Mouse (Mus musculus) adrenal gland, adult 8-10 months (tissue): ENCODE measurements around the gene Map4k4. TPM values are rescaled to one million over a fixed set of nuclear protein-coding genes. Genes with fewer than 3 reads are reported as not detected.
A peak's percentile ranks its signal among the peaks of the same experiment; 100 is the strongest.

ENCODE experiments used
- DNase-seq: peaks from one replicate; pipeline ENCODE4 v3.0.0; 2022
- total RNA-seq, 4 experiments: library from RNA; stranded (reverse); gene quantifications; 2 replicates each; pipeline ENCODE4 v1.2.4; 2022

Gene Map4k4
- total RNA-seq, 4 experiments from 2014 or later = 80.9 to 123 (median 104) TPM

DNA sequence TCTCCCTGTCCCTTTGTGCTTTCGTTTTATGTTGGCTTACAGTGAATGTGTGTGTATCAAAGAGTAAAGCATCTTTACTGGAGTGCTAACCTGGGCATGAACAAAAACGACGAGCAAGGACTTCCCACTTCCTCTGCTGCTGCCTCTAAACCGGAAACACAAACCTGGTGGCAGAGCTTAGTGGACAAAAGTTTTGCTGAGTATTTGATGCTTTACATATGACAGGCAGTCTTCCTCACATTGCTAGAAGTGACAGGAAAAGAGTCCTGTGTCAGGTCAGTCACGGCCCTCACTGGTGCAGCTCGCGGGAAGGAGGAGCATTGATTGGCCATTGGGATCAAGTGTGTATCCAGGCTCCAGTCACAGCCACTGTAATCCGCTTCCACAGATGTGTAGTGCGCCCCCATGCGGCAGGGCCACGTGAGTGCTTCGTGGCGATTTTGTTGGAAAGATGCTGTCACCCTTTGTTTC lies 35.7 kb downstream of the Map4k4 start:
- DNase-seq = peak; percentile 87

DNA sequence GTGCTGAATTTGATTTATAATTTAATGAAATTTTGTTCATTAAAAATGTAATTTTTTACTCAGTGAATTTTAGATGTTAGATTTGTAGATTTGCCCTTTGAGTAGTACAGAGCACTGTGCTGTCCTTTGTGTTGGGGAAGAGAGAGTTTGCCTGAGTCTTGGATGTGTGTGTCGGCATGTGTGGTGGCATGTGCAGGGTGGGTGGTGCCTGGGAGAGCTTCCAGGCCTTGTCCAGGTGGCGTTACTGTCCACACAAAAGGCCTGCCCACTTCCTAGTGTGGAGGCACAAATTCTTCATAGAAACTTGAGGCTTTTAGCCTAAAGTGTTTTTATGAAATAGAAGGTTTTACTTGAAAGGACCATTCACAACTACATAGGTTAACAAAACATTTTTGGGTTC lies 36.2 kb downstream of the Map4k4 start:
- DNase-seq = no peak

GRCm38 (mm10) chr1:39937609-39938008 lies 36.9 kb downstream of the Map4k4 start:
- no peak for DNase-seq

DNA sequence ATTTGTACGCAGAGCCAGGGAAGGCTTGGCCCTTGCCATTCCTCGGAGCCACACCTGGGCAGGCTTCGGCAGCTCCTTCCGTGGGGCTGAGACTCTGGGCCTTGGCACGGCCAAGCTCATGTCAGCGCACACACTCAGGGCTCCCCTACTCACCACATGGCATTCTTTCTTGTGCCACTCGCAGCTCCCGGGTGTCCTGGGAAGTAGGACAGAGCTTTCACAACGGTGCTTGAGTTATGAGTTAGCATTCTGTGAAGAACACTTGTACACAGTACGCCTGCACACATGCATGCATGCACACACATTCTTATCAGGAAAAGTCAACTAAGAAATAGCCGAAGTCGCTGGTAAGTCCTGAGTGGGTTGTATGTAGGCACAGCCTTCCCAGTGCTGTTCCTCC lies 38.7 kb downstream of the Map4k4 start:
- DNase-seq = no peak

DNA sequence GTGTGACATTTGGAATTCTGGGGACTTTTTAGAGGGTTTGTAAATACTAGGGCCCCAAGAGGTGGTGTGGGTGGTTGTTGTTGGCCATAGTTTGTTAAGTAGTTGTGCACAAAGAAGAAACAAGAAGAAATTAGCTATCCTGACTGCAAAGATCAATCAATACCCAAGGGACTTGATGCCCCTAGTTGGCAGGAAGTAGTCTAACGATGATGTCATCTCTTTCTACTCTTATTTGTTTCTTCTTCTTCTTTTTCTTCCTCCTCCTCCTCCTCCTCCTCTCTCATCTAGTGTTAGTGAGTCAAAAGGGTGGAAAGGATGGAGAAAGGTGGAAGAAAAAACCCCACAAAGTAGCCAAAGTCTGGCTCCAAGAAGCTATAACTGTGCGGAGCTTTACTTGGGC lies 39.6 kb downstream of the Map4k4 start:
- DNase-seq = no peak

DNA sequence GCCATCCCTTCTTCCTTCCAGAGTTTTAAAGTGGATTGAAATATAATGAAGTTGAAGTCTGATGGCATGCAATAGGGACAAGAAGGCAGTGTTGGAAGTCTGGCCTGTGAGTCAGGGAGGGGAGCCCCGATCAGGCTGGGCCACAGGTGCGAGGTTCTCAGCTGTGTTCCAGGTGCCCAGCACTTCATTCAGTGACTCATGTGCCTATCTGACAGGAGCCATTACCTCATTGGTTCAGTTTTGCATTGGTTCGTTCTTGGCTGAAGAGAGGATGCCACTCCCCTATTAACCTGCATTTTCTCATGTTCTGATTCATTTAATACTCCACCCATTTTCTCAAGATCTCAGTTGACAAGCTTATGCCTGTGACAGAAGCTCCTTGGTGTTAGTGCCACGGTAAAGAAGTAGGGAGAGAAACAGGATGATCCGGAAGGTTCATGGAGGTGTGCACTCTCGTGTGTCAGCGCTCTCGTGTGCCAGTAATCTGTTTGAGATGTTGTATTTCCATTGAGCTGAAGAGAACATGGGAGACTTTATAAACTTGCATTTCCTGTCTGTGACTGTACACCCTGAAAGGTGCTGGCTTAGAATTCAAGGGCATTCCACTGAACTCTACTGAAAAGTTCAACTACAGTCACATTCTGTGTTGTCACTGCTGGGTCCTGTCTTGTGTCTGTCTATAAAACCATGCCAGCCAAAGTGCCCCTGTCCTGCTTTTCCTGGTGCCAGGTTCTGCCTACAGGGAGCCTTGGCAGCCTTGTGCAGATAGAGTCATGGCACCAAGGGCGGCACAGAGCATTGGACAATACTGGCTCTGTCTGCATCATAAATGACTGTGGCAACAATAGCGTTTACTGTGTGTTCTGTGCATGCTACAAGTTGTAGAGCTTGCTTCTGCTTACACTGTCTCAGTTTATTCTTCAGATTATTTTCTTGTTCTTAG lies 40.8 kb downstream of the Map4k4 start:
- peak; percentile 64 for DNase-seq

- DNase-seq = no peak
Measured at GRCm38 (mm10) chr1:39942935-39943334, 42.2 kb downstream of the Map4k4 start.

GRCm38 (mm10) chr1:39944306-39944971 lies 43.7 kb downstream of the Map4k4 start:
- no peak for DNase-seq

GRCm38 (mm10) chr1:39944972-39945323 lies 44.2 kb downstream of the Map4k4 start:
- DNase-seq = no peak

GRCm38 (mm10) chr1:39946391-39946790 lies 45.7 kb downstream of the Map4k4 start:
- DNase-seq = no peak

DNA sequence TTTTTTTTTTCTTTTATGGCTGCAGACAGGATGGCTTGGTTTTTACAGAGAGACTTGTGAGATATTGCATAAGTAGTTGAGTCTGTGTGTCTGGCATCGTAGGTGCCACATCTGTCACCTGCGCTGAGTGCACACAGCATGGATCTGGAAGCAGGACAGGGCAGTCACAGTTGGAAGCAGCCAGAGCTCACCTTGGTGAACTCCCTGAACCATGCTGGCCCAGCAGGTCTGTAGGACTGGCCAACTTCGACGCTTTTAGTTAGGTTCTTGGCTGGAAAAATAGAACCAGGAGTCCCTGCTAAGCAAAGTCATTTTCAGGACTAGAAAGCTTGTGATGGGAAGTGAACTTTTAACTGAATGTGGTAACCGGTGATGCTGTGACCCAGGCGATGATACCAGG lies 46.5 kb downstream of the Map4k4 start:
- DNase-seq = no peak

DNA sequence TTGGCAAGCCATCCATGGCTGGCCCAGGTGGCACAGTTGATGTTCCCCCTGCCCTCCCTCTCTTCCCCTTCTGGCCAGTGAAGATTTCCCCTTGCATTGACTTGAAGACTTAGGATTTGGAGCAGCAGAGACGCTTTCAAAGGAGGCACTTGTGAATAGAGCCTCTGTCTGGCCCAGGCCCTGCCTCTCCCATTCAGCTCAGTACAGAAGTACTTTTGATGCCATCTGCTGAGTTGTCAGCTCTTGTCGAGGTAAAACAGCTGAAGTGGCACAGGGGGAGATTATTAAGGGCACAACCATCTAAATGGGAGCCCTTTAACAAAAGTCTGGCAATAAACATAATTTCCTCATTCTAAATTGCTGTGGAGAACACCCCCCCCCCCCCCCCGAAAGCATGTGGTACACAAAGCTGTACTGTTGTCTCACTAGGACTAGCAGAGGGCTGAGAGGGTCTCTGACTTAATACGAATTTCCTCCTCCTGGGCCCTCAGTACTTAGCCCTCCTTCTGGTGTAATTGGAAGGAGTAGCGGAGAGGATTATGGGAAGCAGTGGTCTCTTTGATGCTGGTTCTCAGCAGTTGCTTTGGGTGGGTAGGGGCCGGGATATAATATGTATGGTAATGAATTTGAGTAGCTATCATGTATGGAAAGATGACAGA lies 47.1 kb downstream of the Map4k4 start:
- DNase-seq = no peak

GRCm38 (mm10) chr1:39949205-39949604 lies 48.5 kb downstream of the Map4k4 start:
- no peak for DNase-seq

GRCm38 (mm10) chr1:39949790-39950462 lies 49.2 kb downstream of the Map4k4 start:
- no peak for DNase-seq

DNA sequence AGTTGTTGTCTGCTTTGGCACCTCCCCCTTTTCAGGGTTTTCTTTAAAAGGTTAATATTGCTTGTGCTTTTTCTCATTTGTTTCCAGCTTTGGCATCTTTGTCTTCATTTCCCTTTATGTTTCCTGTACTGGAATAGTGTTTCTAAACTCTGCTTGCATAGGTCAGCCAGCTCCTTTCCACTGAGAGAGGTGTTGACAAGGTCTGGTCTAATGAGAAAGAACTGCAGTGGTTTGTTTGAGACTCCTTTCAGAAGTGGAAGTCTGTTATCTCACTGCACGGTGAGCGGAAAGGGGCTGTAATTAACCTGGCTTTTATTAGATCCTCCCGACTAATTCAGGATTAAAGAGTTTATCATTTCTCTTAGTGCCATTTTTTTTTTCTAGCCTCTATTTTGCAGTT lies 49.9 kb downstream of the Map4k4 start:
- DNase-seq = no peak

DNA sequence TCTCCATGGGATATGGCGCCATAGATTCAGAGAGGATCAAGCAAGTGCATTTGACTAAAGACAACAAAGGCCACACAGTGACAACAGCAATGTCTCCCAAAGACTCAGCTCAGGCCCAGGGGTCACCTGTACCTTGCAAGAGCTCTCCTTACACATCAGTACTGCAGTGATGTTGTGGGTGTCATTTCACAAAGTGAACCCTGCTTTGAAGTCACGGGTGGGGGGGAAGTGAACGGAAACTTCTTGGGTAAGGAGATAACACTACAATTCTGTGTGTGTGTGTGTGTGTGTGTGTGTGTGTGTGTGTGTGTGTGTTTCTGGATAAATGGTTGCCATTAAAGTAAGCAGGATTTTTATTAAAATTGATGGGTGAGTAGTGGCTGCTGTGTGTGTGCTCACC lies 53.9 kb downstream of the Map4k4 start:
- DNase-seq = no peak

DNA sequence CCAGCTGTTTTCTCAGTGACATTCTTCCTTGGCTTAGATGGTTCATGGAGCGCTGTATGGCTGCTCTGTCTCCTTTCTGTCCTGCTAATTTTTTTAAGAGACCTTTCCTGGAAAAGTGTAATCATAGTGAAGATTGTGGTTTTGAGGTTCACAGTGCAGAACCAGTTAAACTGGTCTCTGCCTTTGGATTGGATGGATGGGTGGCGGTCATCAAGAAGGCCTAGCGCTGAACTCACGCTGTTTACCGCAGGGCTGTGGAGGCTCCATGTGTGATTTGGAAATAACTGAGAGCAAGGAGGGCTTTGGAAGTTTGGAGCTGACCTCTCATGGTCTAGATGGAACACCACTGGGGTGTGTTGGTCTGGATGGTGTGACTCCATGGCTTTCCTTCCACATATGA lies 56.0 kb downstream of the Map4k4 start:
- no peak for DNase-seq

- DNase-seq = no peak
Measured at GRCm38 (mm10) chr1:39957981-39958380, 57.3 kb downstream of the Map4k4 start.

DNA sequence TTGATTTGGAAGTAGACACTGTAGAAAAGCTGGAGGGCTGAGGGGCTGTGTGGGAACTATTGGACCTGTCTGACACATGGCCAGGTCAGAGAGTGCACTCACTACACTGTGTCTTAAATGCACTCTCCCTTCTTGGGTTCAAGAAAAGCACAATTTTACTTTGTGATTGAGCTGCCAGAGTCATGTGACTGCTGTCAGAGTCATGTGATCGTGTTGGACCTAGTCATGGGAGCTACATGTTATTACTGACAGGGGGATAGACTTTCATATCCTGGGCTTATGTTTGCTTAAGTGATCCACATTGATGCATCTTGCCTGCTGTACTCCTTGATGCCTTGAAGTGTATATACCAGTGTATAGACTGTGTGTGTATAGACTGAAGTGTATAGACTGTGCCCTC lies 59.9 kb downstream of the Map4k4 start:
- no peak for DNase-seq

DNA sequence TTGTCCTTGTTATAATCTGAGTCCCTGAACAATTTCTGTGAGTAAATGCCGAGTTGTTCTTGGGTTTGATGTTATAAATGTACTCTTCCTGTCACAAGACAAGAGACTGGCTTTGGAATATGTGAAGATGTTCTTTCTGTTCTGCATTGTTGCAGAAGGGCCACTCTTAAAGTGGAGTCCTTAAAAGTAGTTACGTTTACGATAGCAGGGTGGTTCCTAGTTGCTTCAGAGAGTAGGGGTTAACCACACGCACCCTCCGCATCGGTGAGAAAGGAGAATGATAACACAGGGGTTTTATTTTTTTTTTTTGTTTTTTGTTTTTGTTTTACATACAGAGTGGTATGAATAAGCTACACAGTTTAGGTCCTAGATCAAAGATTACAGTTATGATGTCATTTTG lies 60.4 kb downstream of the Map4k4 start:
- DNase-seq = no peak

DNA sequence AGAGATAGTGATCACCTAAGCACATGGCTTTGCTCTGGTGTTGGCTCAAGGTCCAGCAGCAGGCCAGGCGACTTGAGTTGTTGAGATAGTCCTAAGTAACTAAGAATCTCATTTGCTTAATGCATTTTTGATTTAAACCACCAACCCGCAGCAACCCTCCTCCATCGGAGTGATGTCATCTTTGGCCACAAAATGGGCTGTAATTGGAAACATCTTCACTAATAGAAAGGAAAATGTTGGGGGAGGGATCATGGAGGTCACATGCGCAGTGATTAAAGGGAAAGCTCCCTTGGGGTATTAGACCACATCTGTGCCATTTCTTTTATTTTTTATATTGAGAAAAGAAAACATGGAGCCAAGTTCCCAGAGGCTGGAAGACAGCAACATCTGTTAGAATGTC lies 61.6 kb downstream of the Map4k4 start:
- no peak for DNase-seq

GRCm38 (mm10) chr1:39962840-39963239 lies 62.1 kb downstream of the Map4k4 start:
- DNase-seq = no peak

DNA sequence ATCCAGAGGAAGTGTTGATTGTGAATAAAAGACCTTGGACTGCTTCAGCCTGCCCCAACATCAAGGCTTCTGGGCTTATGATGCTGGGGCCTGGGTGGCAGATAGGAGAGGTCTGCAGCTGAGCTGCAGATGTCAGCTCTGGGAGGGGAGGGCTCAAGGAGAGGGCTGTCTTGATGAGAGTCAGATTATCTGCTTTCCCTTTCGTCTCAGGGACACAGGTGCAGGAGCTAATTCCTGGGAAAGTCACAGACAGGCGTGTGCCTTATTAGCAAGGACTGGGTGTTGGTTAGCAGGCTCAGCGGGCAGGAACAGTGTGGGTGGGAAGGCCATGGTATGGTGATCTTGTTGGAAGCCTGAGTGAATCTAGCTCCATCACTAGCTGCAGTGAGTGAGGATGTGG lies 63.1 kb downstream of the Map4k4 start:
- DNase-seq = no peak
